ENCODE assay signal across 8 mouse cellular contexts in the genomic region with DNA sequence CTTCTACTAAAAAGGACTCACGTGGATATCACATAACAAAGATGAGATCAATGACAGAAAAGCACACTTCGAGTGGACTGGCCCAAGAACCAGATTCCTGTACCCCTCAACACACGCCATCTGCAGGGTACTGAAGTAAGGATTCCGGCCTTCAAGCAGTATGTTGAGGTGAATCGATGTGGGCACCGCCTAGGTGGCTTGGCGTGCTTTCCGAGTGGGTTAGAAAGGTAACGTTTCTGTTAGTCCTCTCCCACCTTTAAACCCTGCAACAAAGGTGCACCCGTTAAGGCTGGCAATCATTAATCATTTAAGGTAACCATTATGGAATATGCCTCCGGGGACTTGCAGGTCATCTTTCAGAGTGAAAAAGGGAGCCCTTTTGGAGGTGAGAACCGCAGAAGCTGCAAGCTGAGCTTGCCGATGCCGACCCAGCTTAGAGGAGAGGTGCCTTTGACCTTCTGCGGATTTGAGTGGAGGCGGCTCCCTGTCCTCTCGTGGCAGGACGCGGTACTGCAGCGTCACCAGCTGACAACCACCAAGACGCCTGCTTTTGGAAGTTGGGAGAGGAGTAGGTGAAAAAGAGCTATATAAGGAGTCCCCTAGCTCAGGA. TPM values are rescaled to one million over a fixed set of nuclear protein-coding genes. Genes with fewer than 3 reads are reported as not detected.
DNase-seq lines count a peak whose midpoint lies in the region; ATAC-seq lines count a peak whose summit lies in the region.

No protein-coding gene starts in this region.

- no peak overlapping the region for H3K4me3 ChIP-seq in intestine, embryonic 15.5 days (replicated peaks)
- no peak overlapping the region for H3K4me3 ChIP-seq in midbrain, embryonic 11.5 days (ENCODE audit: low read depth, low read length)

- H3K9ac ChIP-seq in intestine, embryonic 15.5 days = 0 out of 2 replicates have a peak overlapping the region, but pooled peaks have one; percentile 17
- 0 out of 2 replicates have a peak overlapping the region, but pooled peaks have one; percentile 9 for H3K9ac ChIP-seq in midbrain, embryonic 11.5 days (ENCODE audit: low read length)

- 16% methylated on average over 21 of the region's 21 CpGs for WGBS in intestine, embryonic 15.5 days
- WGBS in midbrain, embryonic 11.5 days = 12% methylated on average over 21 of the region's 21 CpGs

- H3K4me1 ChIP-seq in intestine, embryonic 15.5 days (replicated peaks) = 0 out of 2 replicates have a peak, but pooled peaks cover 4% of the 10 kb centered on the region
- H3K4me1 ChIP-seq in midbrain, embryonic 11.5 days (ENCODE audit: control insufficient read depth, insufficient read depth, low read length) = peaks cover 8% of the 10 kb centered on the region; the same call in 1 of the 2 replicates

- no peaks in the 10 kb centered on the region for H3K9me3 ChIP-seq in intestine, embryonic 15.5 days
- H3K9me3 ChIP-seq in midbrain, embryonic 11.5 days (ENCODE audit: control insufficient read depth, low read length) = no peaks in the 10 kb centered on the region

- peak; percentile 92 for DNase-seq in adrenal gland, postnatal 10 days
- peak; percentile 80 for DNase-seq in embryo, embryonic 9.5 days (ENCODE audit: extremely low spot score)
- DNase-seq in gastrocnemius, postnatal 36 days = peak; percentile 76 to 82
- peak; percentile 84 for DNase-seq in left cerebral cortex, postnatal 4 days
- peak; percentile 97 for DNase-seq in midbrain, embryonic 11.5 days (ENCODE audit: low spot score, missing footprints)
- DNase-seq in skeletal muscle tissue, adult 2 months (ENCODE audit: low read depth, low spot score) = peak; percentile 74
- DNase-seq in Muller cell, postnatal 12 days (ENCODE audit: inconsistent ontology term) = no peak

- no peaks in the 10 kb centered on the region for H3K27me3 ChIP-seq in intestine, embryonic 15.5 days (replicated peaks)
- H3K27me3 ChIP-seq in midbrain, embryonic 11.5 days (ENCODE audit: control insufficient read depth, insufficient read depth, low read length) = peaks cover 8% of the 10 kb centered on the region; the same call in 1 of the 2 replicates

- no peak overlapping the region for H3K27ac ChIP-seq in intestine, embryonic 15.5 days
- H3K27ac ChIP-seq in midbrain, embryonic 11.5 days (ENCODE audit: low read depth, low read length) = no peak overlapping the region

- no peaks in the 10 kb centered on the region for H3K36me3 ChIP-seq in intestine, embryonic 15.5 days
- no peaks in the 10 kb centered on the region for H3K36me3 ChIP-seq in midbrain, embryonic 11.5 days (ENCODE audit: control insufficient read depth, insufficient read depth, low read length)

- intact Hi-C loops in gastrocnemius, postnatal 36 days (cut with DNase I) = loop anchor here (2.0 kb wide), 1 partner anchor 135 kb away; no protein-coding TSS in a partner anchor
- intact Hi-C loops in left cerebral cortex, postnatal 4 days (cut with DNase I) = loop anchor here (1.0 to 10.0 kb wide), 2 partner anchors 69 to 135 kb away; no protein-coding TSS in a partner anchor

- ATAC-seq in intestine, embryonic 15.5 days = peak; percentile 18; the same call in 1 of the 2 replicates
- peak; percentile 11; the same call in 1 of the 2 replicates for ATAC-seq in midbrain, embryonic 11.5 days (ENCODE audit: low FRiP score)

- H3K4me2 ChIP-seq in intestine, embryonic 15.5 days (replicated peaks) = peak overlapping the region; percentile 44
- peak overlapping the region; percentile 22; the same call in 1 of the 2 replicates for H3K4me2 ChIP-seq in midbrain, embryonic 11.5 days

RNA-seq across cellular contexts. Expression of a gene that starts 1.6 kb away (rescaled TPM):
- total RNA-seq in adrenal gland, postnatal 10 days (2021) = 10 to 100 TPM; 19.3 to 23.0 TPM
- total RNA-seq in gastrocnemius, postnatal 36 days (2021) = 10 to 100 TPM; 14.4 to 16.4 TPM
- 13.0 and 13.9 TPM in 2 replicates for polyA plus RNA-seq in intestine, embryonic 15.5 days (2015; fragmentation: Nextera tagmentation; extraction: Ambion mirVana)
- 1 to 10 TPM; 5.1 to 5.2 TPM for total RNA-seq in left cerebral cortex, postnatal 4 days (2021)
- 18.0 and 18.5 TPM in 2 replicates for polyA plus RNA-seq in midbrain, embryonic 11.5 days (2014; fragmentation: Nextera tagmentation; extraction: Ambion mirVana)

RNA-seq across cellular contexts. Expression of a gene that starts 35.9 kb away (rescaled TPM):
- 10 to 100 TPM; 14.8 to 17.3 TPM for total RNA-seq in adrenal gland, postnatal 10 days (2021)
- total RNA-seq in gastrocnemius, postnatal 36 days (2021) = 1 to 10 TPM; 6.7 to 8.3 TPM
- 3.6 and 3.7 TPM in 2 replicates for polyA plus RNA-seq in intestine, embryonic 15.5 days (2015; fragmentation: Nextera tagmentation; extraction: Ambion mirVana)
- total RNA-seq in left cerebral cortex, postnatal 4 days (2021) = 1 to 10 TPM; 6.5 to 8.1 TPM
- polyA plus RNA-seq in midbrain, embryonic 11.5 days (2014; fragmentation: Nextera tagmentation; extraction: Ambion mirVana) = 0.92 and 1.2 TPM in 2 replicates
